Mouse (Mus musculus) cortical plate, adult 2 months (tissue): Measurements from ENCODE around the gene Dync1i1.

ENCODE experiments used
- CTCF ChIP-seq: fragments of 200-500 bp; IDR thresholded peaks from 2 replicates; pipeline ENCODE4 v1.5.1; 2011; ENCODE audit warnings: mild to moderate bottlenecking, control low read depth, low read length; ENCODE audit not compliant: insufficient read depth; ENCODE audit errors: extremely low read depth
- POLR2A ChIP-seq: fragments of 200-500 bp; IDR thresholded peaks from 2 replicates; pipeline ENCODE4 v1.6.1; 2011; ENCODE audit warnings: mild to moderate bottlenecking, low read length, control low read depth; ENCODE audit not compliant: insufficient read depth; ENCODE audit errors: extremely low read depth

DNA sequence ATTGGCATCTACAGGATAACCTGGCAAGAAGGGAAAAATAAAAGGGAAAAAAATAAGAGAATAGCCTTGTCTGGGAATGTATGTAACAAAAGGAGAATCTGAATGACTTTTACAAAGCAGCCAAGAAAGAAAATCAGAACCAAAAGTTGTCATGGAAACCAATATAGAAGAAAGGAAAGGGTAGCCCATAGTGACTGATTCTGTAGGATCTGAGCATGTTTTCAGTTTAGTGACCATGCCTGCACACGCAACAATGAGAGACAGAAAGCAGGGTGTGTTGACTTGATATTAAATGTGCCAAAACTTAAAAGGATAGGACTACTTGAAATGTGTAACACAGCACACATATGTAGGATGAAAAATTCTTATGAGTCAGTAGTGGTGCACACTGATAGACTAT, 197.2 kb downstream of the Dync1i1 start:
- TF ChIP-seq CTCF (no peak), POLR2A (no peak)
